Mouse (Mus musculus) kidney, embryonic 16.5 days (tissue): ENCODE measurements around the gene Nt5dc1. TPM values are rescaled to one million over a fixed set of nuclear protein-coding genes. Genes with fewer than 3 reads are reported as not detected.

Source experiments
- ATAC-seq: fragments of 200-750 bp; cut with Nextera tagmentation; 2 replicates; pipeline ENCODE4 v1.8.0; 2017; ENCODE audit warnings: moderate TSS enrichment; ENCODE audit not compliant: low FRiP score, low TSS enrichment
- H3K27ac ChIP-seq: fragments of 300-500 bp; sonication (generic); 2 replicates; pipeline ENCODE4 v1.5.1; 2014; ENCODE audit warnings: low read length
- H3K27me3 ChIP-seq: fragments of 300-500 bp; sonication (generic); 2 replicates; pipeline ENCODE4 v1.6.1; 2014; ENCODE audit warnings: low read length, control low read depth, mixed read lengths; ENCODE audit not compliant: insufficient read depth
- H3K36me3 ChIP-seq: fragments of 300-500 bp; sonication (generic); 2 replicates; pipeline ENCODE4 v1.6.1; 2014; ENCODE audit warnings: low read length, control low read depth, mixed read lengths; ENCODE audit not compliant: insufficient read depth
- H3K4me1 ChIP-seq: fragments of 300-500 bp; sonication (generic); 2 replicates; pipeline ENCODE4 v1.6.1; 2014; ENCODE audit warnings: low read length, control low read depth, mixed read lengths; ENCODE audit not compliant: insufficient read depth
- H3K4me2 ChIP-seq: fragments of 300-500 bp; sonication (generic); replicated peaks from 2 replicates; pipeline ENCODE4 v1.6.1; 2014; ENCODE audit warnings: low read depth, low read length
- H3K4me3 ChIP-seq: fragments of 300-500 bp; sonication (generic); 2 replicates; pipeline ENCODE4 v1.5.1; 2014; ENCODE audit warnings: mild to moderate bottlenecking, low read length
- H3K9ac ChIP-seq: fragments of 300-500 bp; sonication (generic); replicated peaks from 2 replicates; pipeline ENCODE4 v1.6.1; 2014; ENCODE audit warnings: low read length
- H3K9me3 ChIP-seq: fragments of 300-500 bp; sonication (generic); 2 replicates; pipeline ENCODE4 v1.6.1; 2016; ENCODE audit warnings: low read length, control low read depth
- WGBS: fragments of 180-500 bp; shearing (Covaris S2); extraction: QIAGEN DNeasy Blood & Tissue Kit; methylation state at CpG from one replicate; pipeline ENCODE4 v1.1.7; 2014; 5-methylcytosine and 5-hydroxymethylcytosine counted together
- polyA plus RNA-seq: library from polyadenylated mRNA; unstranded; fragments of >200 nt; fragmentation: Nextera tagmentation; extraction: Ambion mirVana; gene quantifications from 2 replicates; pipeline ENCODE4 v1.2.1, GENCODE M21; 2015

The Nt5dc1 gene
- polyA plus RNA-seq, 1 experiment from 2014 or later, result 12.1 TPM

DNA sequence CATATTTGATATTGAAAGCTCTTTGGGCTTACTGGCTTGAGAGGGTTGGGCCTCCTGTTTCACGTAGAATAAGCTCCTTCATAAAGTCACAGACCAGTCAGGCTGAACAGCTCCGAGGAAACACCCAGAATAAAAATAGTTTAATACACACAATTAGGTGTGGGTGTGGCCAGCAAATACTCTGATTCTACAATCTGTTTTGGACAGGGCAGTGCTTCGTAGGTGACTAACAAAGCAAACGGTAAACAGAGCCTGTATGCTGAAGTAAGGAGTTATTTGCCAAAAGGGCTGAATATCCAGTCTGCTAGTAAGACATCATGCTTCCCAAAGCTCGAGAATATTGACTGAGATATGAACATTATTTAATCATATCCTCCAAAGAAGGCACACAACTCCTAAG, 32.7 kb downstream of the Nt5dc1 start:
- Histone ChIP-seq H3K36me3 (no peaks in the 10 kb centered on the region), H3K4me2 (no peak overlapping the region), H3K9me3 (no peaks in the 10 kb centered on the region), H3K27ac (no peak overlapping the region), H3K27me3 (no peaks in the 10 kb centered on the region), H3K9ac (no peak overlapping the region), H3K4me3 (no peak overlapping the region), H3K4me1 (no peaks in the 10 kb centered on the region)
- ATAC-seq, result no peak
- 85% methylated on average over 5 of the region's 5 CpGs for WGBS

- ATAC-seq, result no peak
- no peaks in the 10 kb centered on the region for H3K36me3 ChIP-seq
- H3K4me1 ChIP-seq, result no peaks in the 10 kb centered on the region
- H3K4me2 ChIP-seq, result no peak overlapping the region
- H3K27me3 ChIP-seq, result no peaks in the 10 kb centered on the region
- H3K9ac ChIP-seq, result no peak overlapping the region
- WGBS, result 75% methylated on average over 7 of the region's 7 CpGs
- no peak overlapping the region for H3K4me3 ChIP-seq
- H3K27ac ChIP-seq, result no peak overlapping the region
- H3K9me3 ChIP-seq, result no peaks in the 10 kb centered on the region
Observed at GRCm38 (mm10) chr10:34373332-34373731, 45.0 kb downstream of the Nt5dc1 start.

DNA sequence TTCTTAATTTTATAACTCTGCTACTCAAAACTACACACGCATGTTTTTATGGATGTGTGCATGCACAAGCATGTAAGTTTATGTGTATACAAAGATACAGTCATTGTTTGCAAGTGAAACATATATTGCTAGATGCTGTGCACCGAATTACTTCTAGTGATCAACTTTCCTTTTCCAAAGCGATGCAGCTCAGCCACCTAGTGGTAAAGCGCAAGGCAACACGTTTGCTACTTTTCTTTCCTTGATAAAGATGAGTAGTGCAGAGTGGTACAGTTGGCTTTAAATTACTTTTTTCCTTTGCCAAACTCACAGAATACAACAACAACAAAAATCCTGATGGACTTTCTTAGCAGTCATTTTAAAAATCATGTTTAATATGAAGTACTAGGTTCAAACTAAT, 50.2 kb downstream of the Nt5dc1 start:
- H3K27ac ChIP-seq, result no peak overlapping the region
- H3K4me2 ChIP-seq, result no peak overlapping the region
- WGBS, result 67% methylated on average over 5 of the region's 5 CpGs
- no peaks in the 10 kb centered on the region for H3K36me3 ChIP-seq
- H3K9me3 ChIP-seq, result no peaks in the 10 kb centered on the region
- no peaks in the 10 kb centered on the region for H3K27me3 ChIP-seq
- ATAC-seq, result no peak
- no peak overlapping the region for H3K9ac ChIP-seq
- no peaks in the 10 kb centered on the region for H3K4me1 ChIP-seq
- no peak overlapping the region for H3K4me3 ChIP-seq

GRCm38 (mm10) chr10:34363756-34364155, 54.6 kb downstream of the Nt5dc1 start:
- H3K4me2 ChIP-seq, result no peak overlapping the region
- no peaks in the 10 kb centered on the region for H3K27me3 ChIP-seq
- H3K9me3 ChIP-seq, result no peaks in the 10 kb centered on the region
- no peaks in the 10 kb centered on the region for H3K4me1 ChIP-seq
- no peak overlapping the region for H3K9ac ChIP-seq
- no peak for ATAC-seq
- no peaks in the 10 kb centered on the region for H3K36me3 ChIP-seq
- H3K4me3 ChIP-seq, result no peak overlapping the region
- H3K27ac ChIP-seq, result no peak overlapping the region

- no peak overlapping the region for H3K9ac ChIP-seq
- H3K4me3 ChIP-seq, result no peak overlapping the region
- H3K27me3 ChIP-seq, result no peaks in the 10 kb centered on the region
- H3K27ac ChIP-seq, result no peak overlapping the region
- no peaks in the 10 kb centered on the region for H3K36me3 ChIP-seq
- H3K4me2 ChIP-seq, result no peak overlapping the region
- no peak for ATAC-seq
- no peaks in the 10 kb centered on the region for H3K9me3 ChIP-seq
- 86% methylated on average over 3 of the region's 3 CpGs for WGBS
- no peaks in the 10 kb centered on the region for H3K4me1 ChIP-seq
Observed at GRCm38 (mm10) chr10:34358263-34358662, 60.1 kb downstream of the Nt5dc1 start.

GRCm38 (mm10) chr10:34352166-34352565, 66.2 kb downstream of the Nt5dc1 start:
- no peaks in the 10 kb centered on the region for H3K36me3 ChIP-seq
- 56% methylated on average over 4 of the region's 4 CpGs for WGBS
- no peaks in the 10 kb centered on the region for H3K4me1 ChIP-seq
- no peaks in the 10 kb centered on the region for H3K9me3 ChIP-seq
- no peak overlapping the region for H3K4me3 ChIP-seq
- no peak overlapping the region for H3K4me2 ChIP-seq
- no peak overlapping the region for H3K9ac ChIP-seq
- peak overlapping the region; percentile 44; the same call in 1 of the 2 replicates for H3K27ac ChIP-seq
- ATAC-seq, result peak; percentile 77; the same call in 1 of the 2 replicates
- H3K27me3 ChIP-seq, result no peaks in the 10 kb centered on the region

GRCm38 (mm10) chr10:34341886-34342285, 76.5 kb downstream of the Nt5dc1 start:
- Histone ChIP-seq H3K9me3 (no peaks in the 10 kb centered on the region), H3K36me3 (no peaks in the 10 kb centered on the region), H3K4me3 (no peak overlapping the region), H3K4me1 (no peaks in the 10 kb centered on the region), H3K4me2 (no peak overlapping the region), H3K27me3 (no peaks in the 10 kb centered on the region), H3K27ac (no peak overlapping the region), H3K9ac (no peak overlapping the region)
- WGBS, result 77% methylated on average over 1 of the region's 1 CpGs
- no peak for ATAC-seq

DNA sequence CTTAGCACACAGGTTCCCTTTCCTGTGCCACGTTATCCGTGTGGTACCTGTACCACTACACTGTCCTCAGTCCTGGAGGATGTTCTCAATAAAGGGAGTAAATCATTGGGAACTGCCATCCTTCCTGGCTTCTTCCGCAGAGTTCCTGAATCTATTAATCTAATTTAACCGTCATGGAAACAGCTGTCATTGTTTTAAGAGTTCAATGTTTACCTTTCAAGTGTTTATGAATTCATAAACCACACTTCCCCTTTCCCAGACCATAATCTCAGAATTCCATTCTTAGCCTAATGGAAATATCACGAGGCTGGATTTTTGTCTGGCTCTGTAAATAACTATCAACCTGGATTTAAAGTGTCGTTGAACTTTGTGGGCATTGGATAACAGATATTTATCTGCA, 77.3 kb downstream of the Nt5dc1 start:
- H3K4me1 ChIP-seq, result no peaks in the 10 kb centered on the region
- 51% methylated on average over 6 of the region's 6 CpGs for WGBS
- no peak overlapping the region for H3K4me2 ChIP-seq
- no peaks in the 10 kb centered on the region for H3K36me3 ChIP-seq
- H3K27ac ChIP-seq, result no peak overlapping the region
- H3K9me3 ChIP-seq, result no peaks in the 10 kb centered on the region
- H3K9ac ChIP-seq, result no peak overlapping the region
- no peak for ATAC-seq
- H3K27me3 ChIP-seq, result no peaks in the 10 kb centered on the region
- no peak overlapping the region for H3K4me3 ChIP-seq

GRCm38 (mm10) chr10:34328310-34328709, 90.0 kb downstream of the Nt5dc1 start:
- Histone ChIP-seq H3K36me3 (no peaks in the 10 kb centered on the region), H3K9ac (no peak overlapping the region), H3K9me3 (no peaks in the 10 kb centered on the region), H3K4me1 (no peaks in the 10 kb centered on the region), H3K27me3 (no peaks in the 10 kb centered on the region), H3K27ac (no peak overlapping the region), H3K4me3 (no peak overlapping the region), H3K4me2 (no peak overlapping the region)
- ATAC-seq, result peak; percentile 70; the same call in 1 of the 2 replicates
- WGBS, result 8% methylated on average over 2 of the region's 2 CpGs

DNA sequence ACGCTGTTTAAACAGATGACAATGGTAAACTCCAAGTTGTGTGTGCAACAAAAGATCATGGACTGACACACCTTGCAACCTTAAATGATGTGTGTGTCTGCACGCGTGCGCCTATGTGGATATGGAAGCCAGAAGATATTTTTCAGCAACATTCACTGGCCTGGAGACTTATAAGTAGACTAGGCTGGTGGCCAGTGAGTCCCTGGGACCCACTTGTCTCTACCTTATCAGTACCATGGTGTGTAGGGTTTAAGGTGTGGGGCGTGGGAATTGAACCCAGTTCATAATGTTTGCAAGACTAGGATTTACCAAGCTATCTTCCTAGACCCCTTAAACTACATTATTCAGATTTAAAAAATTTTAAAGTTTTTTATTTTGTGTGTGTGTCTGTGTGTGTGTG, 91.2 kb downstream of the Nt5dc1 start:
- Histone ChIP-seq H3K36me3 (no peaks in the 10 kb centered on the region), H3K4me3 (no peak overlapping the region), H3K9ac (no peak overlapping the region), H3K9me3 (no peaks in the 10 kb centered on the region), H3K4me1 (no peaks in the 10 kb centered on the region), H3K27ac (no peak overlapping the region), H3K4me2 (no peak overlapping the region), H3K27me3 (no peaks in the 10 kb centered on the region)
- WGBS, result 64% methylated on average over 5 of the region's 5 CpGs
- no peak for ATAC-seq

- Histone ChIP-seq H3K9me3 (no peaks in the 10 kb centered on the region), H3K27me3 (no peaks in the 10 kb centered on the region), H3K27ac (no peak overlapping the region), H3K36me3 (0 out of 2 replicates have a peak, but pooled peaks cover 3% of the 10 kb centered on the region), H3K4me3 (no peak overlapping the region), H3K4me1 (no peaks in the 10 kb centered on the region), H3K9ac (no peak overlapping the region), H3K4me2 (no peak overlapping the region)
- WGBS, result 23% methylated on average over 4 of the region's 4 CpGs
- no peak for ATAC-seq
Observed at GRCm38 (mm10) chr10:34326701-34327100, 91.7 kb downstream of the Nt5dc1 start.
